Mouse (Mus musculus): ENCODE results near the gene Gm21988. TPM values are rescaled to one million over a fixed set of nuclear protein-coding genes. Genes with fewer than 3 reads are reported as not detected.

Gm21988 gene
- total RNA-seq (2023): 1 to 10 TPM; 4.6 to 5.0 TPM

DNA sequence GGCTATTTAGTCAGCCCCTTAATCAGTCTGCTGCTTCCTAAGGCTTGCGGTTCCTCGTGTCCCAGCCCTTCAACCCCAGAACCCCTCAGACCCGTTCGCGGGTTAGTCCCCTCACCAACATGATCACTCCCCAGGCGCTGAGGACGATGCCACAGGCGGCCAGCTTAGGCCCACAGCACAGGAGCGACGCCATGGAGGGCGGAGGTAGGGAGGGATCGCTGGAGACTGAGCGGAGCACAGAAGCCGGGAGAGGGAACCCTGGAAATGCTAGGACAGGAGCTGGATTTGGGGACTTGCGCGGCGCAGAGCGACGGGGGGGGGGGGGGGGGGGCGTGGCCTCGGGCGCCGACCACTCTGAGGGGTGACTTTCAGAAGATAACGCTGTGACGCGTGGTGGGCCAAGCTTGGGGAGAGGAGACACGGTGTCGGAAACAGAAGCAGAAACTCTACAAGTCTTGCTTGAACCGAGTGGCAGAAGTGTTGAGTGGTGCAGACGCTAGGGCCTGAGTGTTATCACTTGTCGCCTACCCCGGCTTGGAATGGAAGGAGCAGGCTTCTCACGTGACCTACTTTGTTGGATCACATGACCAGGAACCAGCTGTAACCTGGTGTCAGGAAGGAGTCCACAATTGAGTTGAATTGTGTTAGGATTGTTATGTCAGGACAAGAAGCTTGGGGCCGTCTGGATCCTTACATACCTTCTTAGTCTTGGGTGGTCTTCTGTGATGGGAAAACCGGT lies at the start of gene Gm21988, which contains the start of gene Rnasek:
Gene Gm21988 (minus strand): TSS at position 290 of the 739 bp plus-strand sequence.
Gene Rnasek (minus strand): TSS at position 302 of the 739 bp plus-strand sequence.

DNA sequence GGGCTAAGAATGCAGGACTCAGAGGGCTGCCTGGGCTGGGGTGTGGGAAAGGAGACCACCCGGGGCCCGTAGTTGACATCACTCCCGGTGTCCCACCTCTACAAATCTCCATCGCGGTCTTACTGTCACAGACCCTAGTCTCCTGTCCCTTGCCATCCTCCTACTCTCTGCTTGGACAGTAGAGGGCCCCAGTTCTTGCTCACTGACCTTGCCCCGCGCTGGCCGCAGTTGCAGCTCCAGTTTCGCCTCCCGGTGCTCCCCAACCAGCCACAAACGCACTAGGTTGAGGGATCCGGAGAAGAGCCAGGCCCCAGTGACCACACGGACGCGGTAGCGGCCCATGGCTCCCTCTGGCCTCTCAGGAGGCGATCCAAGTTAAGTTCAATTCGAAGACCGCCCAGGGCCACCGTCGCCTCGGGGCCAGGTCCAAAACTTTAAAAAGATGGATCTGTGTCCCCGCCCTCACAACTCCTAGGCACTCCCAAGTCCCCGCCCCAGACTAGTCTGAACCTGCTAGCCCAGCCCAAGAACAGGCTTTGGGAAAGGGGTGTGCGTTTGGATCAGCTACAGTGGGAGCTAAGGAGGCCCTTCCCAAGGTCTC lies 15.4 kb upstream of the Gm21988 start, which contains the start of gene Alox12:
Gene Alox12 (minus strand): TSS at position 423 of the 601 bp plus-strand sequence.

DNA sequence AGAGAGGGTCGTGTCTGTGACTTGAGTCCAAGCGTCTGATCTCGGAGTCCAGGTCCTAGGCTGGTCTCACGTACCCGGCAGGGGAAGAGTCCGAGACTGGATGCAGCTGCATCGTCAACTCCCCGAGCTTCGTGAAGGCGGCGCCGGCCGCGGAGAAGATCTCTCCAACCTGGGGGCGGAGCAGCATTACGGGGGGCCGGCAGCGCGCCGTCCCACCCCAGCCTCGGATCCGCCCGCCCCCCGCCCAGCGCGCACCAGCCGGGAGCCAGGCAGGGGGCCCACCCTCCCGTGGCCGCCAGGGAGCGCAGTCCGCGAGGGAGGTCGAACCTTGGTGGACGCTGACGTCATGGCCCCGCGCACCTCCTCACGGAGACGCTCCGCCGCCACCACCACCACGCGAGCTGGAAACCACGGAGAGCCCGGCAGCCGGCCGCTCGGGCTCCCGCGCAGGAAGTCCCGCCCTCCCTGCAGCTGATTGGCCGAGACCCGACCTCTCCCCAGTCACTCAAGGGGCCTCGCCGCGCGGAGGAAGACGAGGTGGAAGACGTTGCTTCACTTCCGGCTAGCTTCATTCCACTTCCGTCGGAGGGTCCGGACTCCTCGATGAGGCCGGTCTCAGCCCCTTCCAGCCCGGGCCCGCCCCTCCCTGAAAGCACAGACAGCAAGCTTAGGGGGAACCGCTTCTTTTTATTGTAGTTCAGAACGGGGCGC lies 2.0 kb downstream of the Gm21988 start, which contains the start of gene 0610010K14Rik:
Gene 0610010K14Rik (minus strand): TSS at position 458 of the 711 bp plus-strand sequence.

DNA sequence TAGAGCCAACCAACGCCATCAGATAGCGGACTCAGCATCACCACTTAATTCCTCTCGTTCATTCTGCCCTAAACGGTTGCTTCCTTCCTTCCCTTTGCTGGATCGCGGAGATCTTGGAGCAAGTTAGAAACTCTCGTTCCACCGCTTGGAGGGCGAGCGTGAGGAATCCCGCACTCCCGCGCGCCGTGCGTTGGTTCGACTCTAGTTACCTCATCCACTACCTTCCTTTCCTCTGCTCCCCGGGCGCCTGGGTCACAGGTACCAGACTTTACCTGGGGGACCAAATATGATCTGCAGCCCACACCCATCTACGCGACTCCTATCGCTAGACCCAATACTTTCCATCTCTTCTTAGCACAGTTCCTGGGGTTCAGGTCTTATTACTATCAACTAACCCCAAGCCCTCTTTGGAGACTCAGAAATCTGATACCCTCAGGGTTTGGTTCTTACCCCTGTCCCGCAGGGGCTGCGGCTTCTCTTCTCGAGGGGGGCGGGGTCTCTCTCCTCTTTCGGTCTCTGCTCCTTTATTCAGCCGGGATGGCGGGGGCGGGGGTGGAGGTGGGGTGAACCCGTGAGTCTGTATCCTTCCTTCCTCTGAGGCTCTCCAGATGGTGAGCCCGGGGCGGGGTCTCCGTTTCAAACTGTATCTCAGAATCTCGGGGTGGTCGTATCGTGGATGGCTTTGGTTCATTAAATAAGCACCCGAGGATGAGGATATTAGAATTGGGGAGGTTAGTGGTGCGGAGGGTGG lies 10.2 kb downstream of the Gm21988 start, which contains the start of gene Bcl6b:
Gene Bcl6b (minus strand): TSS at position 539 of the 751 bp plus-strand sequence.

DNA sequence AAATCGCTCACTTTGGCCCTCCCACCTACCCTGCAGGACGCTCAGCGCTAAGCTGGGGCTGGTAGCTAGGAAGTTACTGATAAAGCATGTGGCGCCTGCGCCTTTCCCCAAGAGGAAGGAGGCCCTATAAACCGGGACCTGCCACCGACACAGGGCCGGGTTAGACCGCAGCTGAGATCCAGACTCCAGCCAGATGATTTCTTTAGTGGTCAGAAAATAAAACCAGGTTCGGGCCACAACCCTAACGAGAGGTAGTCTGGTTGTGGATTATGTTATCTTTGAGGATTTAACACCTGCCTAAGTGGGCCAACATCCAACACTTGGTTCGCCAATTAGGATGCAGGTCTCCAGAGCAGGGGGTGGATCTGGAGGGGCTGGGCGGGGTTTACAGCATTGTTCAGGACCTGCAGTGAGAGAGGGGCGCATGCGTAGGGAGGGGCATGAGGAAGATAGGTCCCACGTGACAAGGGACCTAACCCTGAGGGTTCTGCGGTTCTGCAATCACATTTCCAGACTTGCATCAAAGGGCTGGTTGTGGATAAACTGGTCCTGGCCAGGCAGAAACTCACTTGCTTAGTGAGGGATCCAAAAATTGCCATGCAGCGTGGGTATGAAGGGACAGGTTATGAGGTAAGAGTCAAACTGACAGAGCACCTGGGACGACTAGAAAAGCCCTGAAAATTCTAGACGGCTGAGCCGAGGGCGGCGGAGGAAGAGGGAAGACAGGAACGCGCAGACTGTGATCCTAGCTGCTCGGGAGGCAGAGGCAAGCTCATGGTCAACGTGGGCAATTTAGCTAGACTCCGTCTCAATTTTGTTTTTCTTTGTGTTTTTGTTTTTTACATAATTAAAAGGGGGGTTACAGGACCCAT lies 18.7 kb downstream of the Gm21988 start, which contains the start of gene Slc16a13:
Gene Slc16a13 (minus strand): TSS at position 334 of the 872 bp plus-strand sequence.

DNA sequence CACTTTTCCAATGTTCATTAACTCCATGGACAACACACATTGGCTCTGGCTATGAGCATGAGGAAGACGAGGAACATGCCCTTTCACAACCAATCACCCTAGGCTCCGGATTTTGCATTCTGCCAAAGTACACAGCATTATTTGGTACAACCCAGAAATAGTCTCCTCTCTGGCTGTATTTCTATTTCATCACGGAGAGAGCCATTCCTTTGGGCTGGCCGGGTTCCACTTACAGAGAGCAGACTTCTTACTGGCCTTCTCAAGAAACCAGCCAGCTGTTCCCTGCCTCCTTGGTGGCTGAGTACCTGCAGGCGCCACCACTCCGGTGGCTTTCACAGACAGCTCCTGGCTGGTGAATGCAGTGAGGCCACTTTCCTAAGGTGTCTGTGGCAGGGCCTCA lies 27.2 kb downstream of the Gm21988 start, which contains the start of gene Slc16a11:
Gene Slc16a11 (plus strand): TSS at position 330 of the 400 bp plus-strand sequence.

Other genes with a start within 250 kb of the Gm21988 start
- 100 to 1,000 TPM; 469 to 485 TPM for gene Gabarap, start 248.7 kb downstream of the Gm21988 start, total RNA-seq (2023)
- gene Phf23, start 244.1 kb downstream of the Gm21988 start, total RNA-seq (2023): 10 to 100 TPM; 64.3 to 77.5 TPM
- 10 to 100 TPM; 30.2 to 33.6 TPM for gene Dvl2, start 239.2 kb downstream of the Gm21988 start, total RNA-seq (2023)
- 10 to 100 TPM; 43.9 to 56.5 TPM for gene Acadvl, start 224.4 kb downstream of the Gm21988 start, total RNA-seq (2023)
- gene Dlg4, start 222.9 kb downstream of the Gm21988 start, total RNA-seq (2023): 10 to 100 TPM; 11.0 to 19.4 TPM
- gene Asgr1, start 185.7 kb downstream of the Gm21988 start, total RNA-seq (2023): not detected
- gene Asgr2, start 147.2 kb downstream of the Gm21988 start, total RNA-seq (2023): 1 to 10 TPM; 3.7 to 3.8 TPM
- 1 to 10 TPM; 7.0 to 7.1 TPM for gene Mgl2, start 109.5 kb downstream of the Gm21988 start, total RNA-seq (2023)
- gene Clec10a, start 83.6 kb downstream of the Gm21988 start, total RNA-seq (2023): 10 to 100 TPM; 57.0 to 63.9 TPM
- not detected for gene Slc16a11, start 27.1 kb downstream of the Gm21988 start, total RNA-seq (2023)
- gene Slc16a13, start 18.8 kb downstream of the Gm21988 start, total RNA-seq (2023): 1 to 10 TPM; 4.2 to 6.0 TPM
- not detected for gene Bcl6b, start 10.0 kb downstream of the Gm21988 start, total RNA-seq (2023)
- gene 0610010K14Rik, start 1.9 kb downstream of the Gm21988 start, total RNA-seq (2023): 10 to 100 TPM; 43.5 to 48.2 TPM
- gene Rnasek, start within 50 bp of the Gm21988 start, total RNA-seq (2023): 100 to 1,000 TPM; 119 to 173 TPM
- under 1 TPM in 1 of 2 experiments, not detected in 1; 0.21 TPM for gene Alox12, start 15.5 kb upstream of the Gm21988 start, total RNA-seq (2023)
- gene Alox12e, start 82.8 kb upstream of the Gm21988 start, total RNA-seq (2023): not detected
- gene Alox15, start 112.2 kb upstream of the Gm21988 start, total RNA-seq (2023): 10 to 100 TPM; 12.3 to 36.9 TPM
- 10 to 100 TPM; 15.9 to 18.6 TPM for gene Pelp1, start 170.2 kb upstream of the Gm21988 start, total RNA-seq (2023)
- gene Arrb2, start 192.8 kb upstream of the Gm21988 start, total RNA-seq (2023): 100 to 1,000 TPM; 313 to 322 TPM
- gene Med11, start 212.1 kb upstream of the Gm21988 start, total RNA-seq (2023): 10 to 100 TPM; 39.5 to 44.4 TPM
- gene Zmynd15, start 219.6 kb upstream of the Gm21988 start, total RNA-seq (2023): 1 to 10 TPM; 1.0 to 1.8 TPM
- 10 to 100 TPM; 51.6 to 62.4 TPM for gene Cxcl16, start 220.2 kb upstream of the Gm21988 start, total RNA-seq (2023)

All from monocyte, adult 59 days (primary cell).